Mouse (Mus musculus) adrenal gland, postnatal 10 days (tissue): ENCODE results near the gene Trim16. TPM values are rescaled to one million over a fixed set of nuclear protein-coding genes. Genes with fewer than 3 reads are reported as not detected.
A peak's percentile ranks its signal among the peaks of the same experiment; 100 is the strongest.

Experiments used
- DNase-seq: peaks from one replicate; pipeline ENCODE4 v3.0.0; 2021; ENCODE audit warnings: mixed read lengths
- long read RNA-seq, 2 experiments: library from polyadenylated mRNA; stranded (forward); transcript quantifications; one replicate each; pipeline ENCODE4 v2.0.0; 2021
- total RNA-seq, 2 experiments: library from RNA; stranded (reverse); gene quantifications; 2 replicates each; pipeline ENCODE4 v1.2.3; 2021

Trim16 gene
- 10 to 100 TPM; 14.9 to 19.1 TPM for total RNA-seq
- long read RNA-seq, experiment 1, transcript Trim16-201 (6 exons, 3,906 nt): major isoform, 25 of 28 reads
- long read RNA-seq, experiment 1, partial matches to known transcripts: 2 of 28 reads
- long read RNA-seq, experiment 1, other reads (novel, unspliced or antisense): 1 of 28 reads
- long read RNA-seq, experiment 2, transcript Trim16-201 (6 exons, 3,906 nt): major isoform, 8 of 10 reads
- long read RNA-seq, experiment 2, partial matches to known transcripts: 0 of 10 reads
- long read RNA-seq, experiment 2, other reads (novel, unspliced or antisense): 1 of 10 reads

- peak; percentile 86 for DNase-seq
Measured at GRCm38 (mm10) chr11:62820059-62820541, at the start of gene Trim16. Trim16 (plus strand) TSS chr11:62820231.

GRCm38 (mm10) chr11:62776510-62776909 is 43.5 kb upstream of the Trim16 start:
- DNase-seq: no peak

GRCm38 (mm10) chr11:62788935-62789616 is 31.0 kb upstream of the Trim16 start, which contains the start of gene Zfp286:
Zfp286 (minus strand) TSS chr11:62789462.
- peak; percentile 85 for DNase-seq

GRCm38 (mm10) chr11:62789617-62789936 is 30.5 kb upstream of the Trim16 start:
- no peak for DNase-seq

- DNase-seq: no peak
Measured at GRCm38 (mm10) chr11:62804119-62804518, 15.9 kb upstream of the Trim16 start.

GRCm38 (mm10) chr11:62807965-62808364 is 12.1 kb upstream of the Trim16 start:
- no peak for DNase-seq

GRCm38 (mm10) chr11:62809201-62809600 is 10.8 kb upstream of the Trim16 start:
- DNase-seq: no peak

GRCm38 (mm10) chr11:62812268-62812667 is 7.8 kb upstream of the Trim16 start:
- DNase-seq: no peak

- DNase-seq: no peak
Measured at GRCm38 (mm10) chr11:62813497-62813896, 6.5 kb upstream of the Trim16 start.

GRCm38 (mm10) chr11:62813970-62814624 is 5.9 kb upstream of the Trim16 start:
- no peak for DNase-seq

- DNase-seq: no peak
Measured at GRCm38 (mm10) chr11:62814625-62815024, 5.4 kb upstream of the Trim16 start.

GRCm38 (mm10) chr11:62815438-62815837 is 4.6 kb upstream of the Trim16 start:
- no peak for DNase-seq

GRCm38 (mm10) chr11:62816591-62816990 is 3.4 kb upstream of the Trim16 start:
- no peak for DNase-seq

- DNase-seq: no peak
Measured at GRCm38 (mm10) chr11:62819059-62819686, 858 bp upstream of the Trim16 start.

GRCm38 (mm10) chr11:62820661-62821437 is 818 bp downstream of the Trim16 start:
- peak; percentile 42 for DNase-seq

- peak; percentile 32 for DNase-seq
Measured at GRCm38 (mm10) chr11:62821893-62822292, 1.9 kb downstream of the Trim16 start.

- DNase-seq: no peak
Measured at GRCm38 (mm10) chr11:62824211-62824610, 4.2 kb downstream of the Trim16 start.

GRCm38 (mm10) chr11:62825222-62826105 is 5.4 kb downstream of the Trim16 start:
- peak; percentile 24 for DNase-seq

- peak; percentile 73 for DNase-seq
Measured at GRCm38 (mm10) chr11:62826106-62826733, 6.2 kb downstream of the Trim16 start.

- no peak for DNase-seq
Measured at GRCm38 (mm10) chr11:62827135-62827534, 7.1 kb downstream of the Trim16 start.
